28 mouse cellular contexts compared by ENCODE assay signal in genomic region chr11:64496677-64497076, GRCm38 (mm10).
DNase-seq lines count a peak whose midpoint lies in the region; ATAC-seq and TF ChIP-seq lines count a peak whose summit lies in the region.
"Had no signal": no experiment of that assay in that cellular context is flagged by ENCODE, and none has a peak within 500 bp of the region (broad histone marks: within the 10 kb centered on the region; RNA-seq: fewer than 3 reads in every experiment).

No protein-coding gene starts in this region.

- no peaks in the 10 kb centered on the region; the same call in 1 of the 2 replicates for H3K4me1 ChIP-seq in liver, adult 2 months (ENCODE audit: control insufficient read depth, insufficient read depth, low read length)
- no peaks in the 10 kb centered on the region for H3K4me1 ChIP-seq in liver, embryonic 12.5 days
- H3K4me1 ChIP-seq in bone marrow macrophage, adult 2 months (ENCODE audit: control insufficient read depth, insufficient read depth, low read length): peaks cover 24% of the 10 kb centered on the region
- H3K4me1 ChIP-seq in stomach, postnatal 0 days (replicated peaks; ENCODE audit: control insufficient read depth, insufficient read depth): no peaks in the 10 kb centered on the region
- H3K4me1 ChIP-seq: hindbrain, embryonic 15.5 days; megakaryocyte, embryonic 14.5 days had no signal

- H3K4me3 ChIP-seq in liver, adult 2 months (ENCODE audit: insufficient read depth, low read depth, low read length): no peak overlapping the region
- H3K4me3 ChIP-seq in liver, embryonic 12.5 days: no peak overlapping the region
- H3K4me3 ChIP-seq in bone marrow macrophage, adult 2 months (ENCODE audit: insufficient read depth, low read length): no peak overlapping the region
- no peak overlapping the region for H3K4me3 ChIP-seq in myocyte
- no peak overlapping the region for H3K4me3 ChIP-seq in stomach, postnatal 0 days (ENCODE audit: low read depth, low read length)
- H3K4me3 ChIP-seq: forebrain, embryonic 13.5 days; gastrocnemius, adult 2 months; heart, adult 2 months; heart, embryonic 13.5 days; hindbrain, embryonic 10.5 days; hindbrain, embryonic 15.5 days; lung, embryonic 15.5 days; megakaryocyte, embryonic 14.5 days; midbrain, embryonic 13.5 days had no signal

- TF ChIP-seq EP300 in stomach, postnatal 0 days (optimal IDR thresholded peaks at IDR 0.05): no peak

- no peak overlapping the region for H3K9ac ChIP-seq in liver, adult 2 months (ENCODE audit: low read depth, low read length)
- H3K9ac ChIP-seq in liver, embryonic 12.5 days: no peak overlapping the region
- no peak overlapping the region for H3K9ac ChIP-seq in stomach, postnatal 0 days (ENCODE audit: low read length)
- H3K9ac ChIP-seq: forebrain, embryonic 13.5 days; heart, embryonic 13.5 days; hindbrain, embryonic 15.5 days; lung, embryonic 15.5 days; midbrain, embryonic 13.5 days had no signal

- no peak for ATAC-seq in liver, embryonic 12.5 days
- ATAC-seq in granulocyte monocyte progenitor cell, adult 5-6 weeks (replicated peaks; ENCODE audit: poor library complexity, severe bottlenecking): peak; percentile 75
- ATAC-seq in stomach, postnatal 0 days (ENCODE audit: low FRiP score, low TSS enrichment): no peak
- ATAC-seq: activated CD4-positive, CD25-positive, alpha-beta regulatory T cell, adult 4 months; CD4-positive, CD25-positive, alpha-beta regulatory T cell, adult 4 months; forebrain, embryonic 13.5 days; inflammation-experienced regulatory T-cells, adult 6 months; midbrain, embryonic 13.5 days had no signal

- no peak for TF ChIP-seq POLR2A in liver, adult 2 months (IDR thresholded peaks at IDR 0.05; ENCODE audit: extremely low read depth, insufficient read depth, low read length)
- TF ChIP-seq POLR2A in bone marrow macrophage, adult 2 months (IDR thresholded peaks at IDR 0.05; ENCODE audit: borderline replicate concordance, low read depth, low read length): no peak
- no peak for TF ChIP-seq POLR2A in myocyte (IDR thresholded peaks at IDR 0.05; ENCODE audit: insufficient read length, low read depth)

- H3K79me2 ChIP-seq in liver, adult 2 months (ENCODE audit: control insufficient read depth, insufficient read depth, low read length): no peaks in the 10 kb centered on the region
- no peaks in the 10 kb centered on the region for H3K79me2 ChIP-seq in myocyte (ENCODE audit: control insufficient read depth, insufficient read depth)

- H3K4me2 ChIP-seq in liver, embryonic 12.5 days: no peak overlapping the region
- peak overlapping the region; percentile 8 for H3K4me2 ChIP-seq in myocyte (ENCODE audit: low read depth)
- H3K4me2 ChIP-seq in stomach, postnatal 0 days (replicated peaks; ENCODE audit: low read depth): no peak overlapping the region
- H3K4me2 ChIP-seq: forebrain, embryonic 13.5 days; heart, embryonic 13.5 days; hindbrain, embryonic 15.5 days; lung, embryonic 15.5 days; midbrain, embryonic 13.5 days had no signal

- no peak overlapping the region for H3ac ChIP-seq in myocyte (ENCODE audit: control insufficient read depth, insufficient read length)

- no peak for TF ChIP-seq CTCF in liver, adult 2 months (IDR thresholded peaks at IDR 0.05; ENCODE audit: low read depth, low read length)
- TF ChIP-seq CTCF in bone marrow macrophage, adult 2 months (IDR thresholded peaks at IDR 0.05; ENCODE audit: low read depth, low read length): no peak
- no peak for TF ChIP-seq CTCF in stomach, postnatal 0 days (IDR thresholded peaks at IDR 0.05; ENCODE audit: low read depth)

- WGBS in liver, adult 2 months: 65% methylated on average over 3 of the region's 3 CpGs
- 25% methylated on average over 3 of the region's 3 CpGs for WGBS in liver, embryonic 12.5 days (ENCODE audit: insufficient replicate concordance)
- 44% methylated on average over 3 of the region's 3 CpGs for WGBS in stomach, postnatal 0 days

- H3K36me3 ChIP-seq in liver, adult 2 months (ENCODE audit: control insufficient read depth, insufficient read depth, low read length): no peaks in the 10 kb centered on the region
- H3K36me3 ChIP-seq in liver, embryonic 12.5 days: no peaks in the 10 kb centered on the region
- no peaks in the 10 kb centered on the region for H3K36me3 ChIP-seq in myocyte (ENCODE audit: control insufficient read depth, insufficient read depth)
- H3K36me3 ChIP-seq in stomach, postnatal 0 days (ENCODE audit: control insufficient read depth, insufficient read depth, low read length): no peaks in the 10 kb centered on the region
- H3K36me3 ChIP-seq: heart, embryonic 13.5 days; hindbrain, embryonic 10.5 days; hindbrain, embryonic 15.5 days; lung, embryonic 15.5 days; midbrain, embryonic 13.5 days had no signal

- peak; percentile 23 for DNase-seq in liver, adult 2 months (ENCODE audit: extremely low read depth, low read depth, low spot score)
- DNase-seq in stomach, postnatal 0 days (ENCODE audit: low spot score): no peak
- no peak for DNase-seq in cerebellum, adult 11 months
- no peak for DNase-seq in adrenal gland, adult (ENCODE audit: inconsistent age in 2 of 2, low spot score in 1 of 2)
- DNase-seq: adrenal gland, adult 8-10 months; cerebellum, adult 11-12 months; cerebellum, postnatal 10 days; gastrocnemius, adult 2 months; gastrocnemius, postnatal 36 days; liver; retina, postnatal 1 day; right cerebral cortex, postnatal 14 days; thymus, postnatal 25 days had no signal

- no peaks in the 10 kb centered on the region for H3K9me3 ChIP-seq in liver, embryonic 12.5 days (replicated peaks)
- H3K9me3 ChIP-seq in stomach, postnatal 0 days (ENCODE audit: control insufficient read depth, low read length): no peaks in the 10 kb centered on the region
- H3K9me3 ChIP-seq: forebrain, embryonic 13.5 days; heart, embryonic 13.5 days; hindbrain, embryonic 10.5 days; hindbrain, embryonic 15.5 days; lung, embryonic 15.5 days; midbrain, embryonic 13.5 days had no signal

- no peaks in the 10 kb centered on the region for H3K27me3 ChIP-seq in liver, adult 2 months (ENCODE audit: control insufficient read depth, insufficient read depth, low read length)
- H3K27me3 ChIP-seq in liver, embryonic 12.5 days (replicated peaks): no peaks in the 10 kb centered on the region
- H3K27me3 ChIP-seq in myocyte (ENCODE audit: control insufficient read depth, insufficient read depth, insufficient read length): no peaks in the 10 kb centered on the region
- H3K27me3 ChIP-seq in stomach, postnatal 0 days (ENCODE audit: control insufficient read depth, insufficient read depth, low read length): no peaks in the 10 kb centered on the region
- H3K27me3 ChIP-seq: hindbrain, embryonic 15.5 days; megakaryocyte, embryonic 14.5 days had no signal

- no peak overlapping the region for H3K27ac ChIP-seq in liver, adult 2 months (replicated peaks; ENCODE audit: insufficient read depth, low read depth, low read length)
- no peak overlapping the region for H3K27ac ChIP-seq in liver, embryonic 12.5 days
- peak overlapping the region; percentile 30 for H3K27ac ChIP-seq in bone marrow macrophage, adult 2 months (ENCODE audit: insufficient read depth, low read depth, low read length)
- no peak overlapping the region for H3K27ac ChIP-seq in stomach, postnatal 0 days (replicated peaks)
- H3K27ac ChIP-seq: forebrain, embryonic 13.5 days; gastrocnemius, adult 2 months; heart, adult 2 months; heart, embryonic 13.5 days; hindbrain, embryonic 15.5 days; lung, embryonic 15.5 days; midbrain, embryonic 13.5 days had no signal

TF ChIP-seq in myocyte, 11 proteins besides CTCF, POLR2A, EP300 and RAD21:
- TF ChIP-seq TCF3 (IDR thresholded peaks at IDR 0.05; ENCODE audit: insufficient read length, low read depth) (no peak), MYOG (IDR thresholded peaks at IDR 0.05; ENCODE audit: control insufficient read depth in 1 of 3, insufficient read depth in 1 of 3, insufficient read length in 2 of 3, low read depth in 2 of 3) (no peak), REST (IDR thresholded peaks at IDR 0.05; ENCODE audit: insufficient read depth, insufficient read length) (no peak), SRF (IDR thresholded peaks at IDR 0.05; ENCODE audit: control insufficient read depth, insufficient read length, low read depth) (no peak), E2F4 (IDR thresholded peaks at IDR 0.05; ENCODE audit: insufficient read depth) (no peak), CEBPB (IDR thresholded peaks at IDR 0.05; ENCODE audit: insufficient read depth, poor library complexity, severe bottlenecking) (no peak), MAX (IDR thresholded peaks at IDR 0.05; ENCODE audit: low read depth) (no peak), TCF12 (IDR thresholded peaks at IDR 0.05; ENCODE audit: insufficient read depth, poor library complexity, severe bottlenecking) (no peak), POLR2AphosphoS2 (IDR thresholded peaks at IDR 0.05; ENCODE audit: insufficient read length, low read depth) (no peak), USF1 (IDR thresholded peaks at IDR 0.05; ENCODE audit: low read depth) (no peak), MYOD1 (IDR thresholded peaks at IDR 0.05; ENCODE audit: control insufficient read depth in 1 of 3, insufficient read length in 2 of 3, low read depth in 2 of 3) (no peak)
